Mouse (Mus musculus): ENCODE data around the gene Arhgap24.

Arhgap24 gene

DNA sequence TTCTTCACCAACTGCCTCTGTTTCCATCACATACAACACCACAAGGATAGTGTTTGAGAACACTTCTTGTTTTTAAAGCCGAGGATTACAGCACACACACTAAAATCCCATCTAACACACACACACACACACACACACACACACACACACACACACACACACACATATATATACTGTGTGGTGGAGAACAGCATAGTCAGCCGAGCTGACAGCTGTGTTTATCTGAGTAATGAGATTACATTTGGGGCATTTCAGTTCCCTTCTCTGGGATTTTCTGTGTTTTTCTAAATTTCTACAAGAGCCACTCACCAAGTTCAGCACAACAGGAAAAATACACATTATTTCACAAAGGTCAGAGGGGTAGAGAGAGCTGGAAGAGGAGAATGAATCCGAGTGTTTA, 96.5 kb downstream of the Arhgap24 start:
- no peak for DNase-seq (ENCODE audit: low spot score in 2 of 2)

- no peak for DNase-seq (ENCODE audit: low spot score in 2 of 2)
Measured at GRCm38 (mm10) chr5:102578431-102578830, 97.2 kb downstream of the Arhgap24 start.

GRCm38 (mm10) chr5:102582864-102583410, 101.7 kb downstream of the Arhgap24 start:
- DNase-seq (ENCODE audit: low spot score in 2 of 2) = peak in 1 of 2 experiments; percentile 40

DNA sequence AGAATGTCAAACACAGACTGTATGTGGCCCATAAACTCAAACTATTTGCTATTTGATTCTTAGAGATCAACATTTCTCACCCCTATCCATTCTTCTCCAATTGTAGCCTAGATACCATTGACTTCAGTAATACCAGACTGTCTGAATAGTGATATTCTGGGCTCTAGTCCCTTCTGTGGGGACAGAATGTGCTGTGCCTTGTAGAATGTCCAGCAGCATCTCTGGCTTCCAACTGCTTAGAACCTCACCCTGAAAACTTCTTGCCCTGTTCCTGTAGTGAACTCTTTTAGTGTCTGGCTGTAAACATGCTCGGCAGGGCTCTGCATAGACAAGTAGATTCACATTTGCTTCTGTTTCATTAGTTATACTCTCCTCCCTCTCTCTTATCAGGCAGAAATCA, 110.2 kb downstream of the Arhgap24 start:
- DNase-seq (ENCODE audit: low spot score in 2 of 2) = no peak

GRCm38 (mm10) chr5:102593058-102593457, 111.9 kb downstream of the Arhgap24 start:
- DNase-seq (ENCODE audit: low spot score in 2 of 2) = no peak

- DNase-seq (ENCODE audit: low spot score in 2 of 2) = no peak
Measured at GRCm38 (mm10) chr5:102599102-102599501, 117.9 kb downstream of the Arhgap24 start.

- no peak for DNase-seq (ENCODE audit: low spot score in 2 of 2)
Measured at GRCm38 (mm10) chr5:102613571-102613970, 132.4 kb downstream of the Arhgap24 start.

GRCm38 (mm10) chr5:102614081-102614480, 132.9 kb downstream of the Arhgap24 start:
- peak in 1 of 2 experiments; percentile 11 for DNase-seq (ENCODE audit: low spot score in 2 of 2)

GRCm38 (mm10) chr5:102615249-102615648, 134.1 kb downstream of the Arhgap24 start:
- DNase-seq (ENCODE audit: low spot score in 2 of 2) = no peak

DNA sequence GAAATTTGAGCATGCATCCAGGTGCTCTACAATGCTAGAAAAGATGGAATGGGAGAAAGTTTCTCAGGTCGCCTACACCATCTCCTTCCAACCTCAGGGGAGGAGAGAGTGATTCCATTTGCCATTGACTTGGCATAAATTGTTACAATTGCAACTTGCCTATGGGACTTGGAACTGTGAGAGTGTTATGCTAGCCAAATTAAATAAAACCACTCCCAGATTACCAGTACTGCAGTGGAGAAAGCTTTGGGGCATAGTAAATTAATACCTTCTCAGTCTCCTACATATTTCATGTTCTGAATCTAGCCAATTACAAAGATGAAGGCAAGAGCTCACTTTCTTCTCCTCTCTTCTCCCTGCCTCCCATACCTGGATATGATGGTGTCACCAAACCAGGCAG, 139.8 kb downstream of the Arhgap24 start:
- no peak for DNase-seq (ENCODE audit: low spot score in 2 of 2)

DNA sequence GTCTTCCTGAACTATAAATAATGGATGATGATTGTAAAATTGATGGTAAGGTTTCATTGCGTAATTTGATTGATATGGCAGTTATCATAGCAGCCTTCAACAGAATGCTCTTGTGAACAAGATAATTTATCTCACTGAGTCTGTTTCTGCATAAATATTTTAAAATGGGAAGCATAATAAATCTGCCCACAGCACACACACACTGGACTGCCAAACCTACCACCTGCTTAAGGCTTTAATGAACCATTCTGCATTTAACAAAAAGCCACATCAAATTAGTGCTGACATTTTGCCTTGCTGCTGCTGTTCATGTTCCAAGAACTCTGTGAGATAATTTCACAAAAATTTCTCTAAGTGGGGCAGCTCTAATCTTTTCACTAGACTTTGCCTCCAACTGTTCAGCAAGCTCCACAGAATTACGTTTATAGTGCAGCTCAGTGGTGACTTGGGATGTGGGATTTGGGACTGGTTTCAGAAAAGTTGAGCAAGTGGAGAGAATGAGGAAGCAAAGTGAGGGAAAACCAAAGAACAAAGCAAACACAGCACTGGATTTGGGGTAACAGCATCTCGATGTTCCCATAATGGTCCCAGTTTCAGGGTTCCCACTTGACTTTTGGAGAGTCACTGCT, 142.7 kb downstream of the Arhgap24 start:
- no peak for DNase-seq (ENCODE audit: low spot score in 2 of 2)

- DNase-seq (ENCODE audit: low spot score in 2 of 2) = no peak
Measured at GRCm38 (mm10) chr5:102626671-102627070, 145.5 kb downstream of the Arhgap24 start.

DNA sequence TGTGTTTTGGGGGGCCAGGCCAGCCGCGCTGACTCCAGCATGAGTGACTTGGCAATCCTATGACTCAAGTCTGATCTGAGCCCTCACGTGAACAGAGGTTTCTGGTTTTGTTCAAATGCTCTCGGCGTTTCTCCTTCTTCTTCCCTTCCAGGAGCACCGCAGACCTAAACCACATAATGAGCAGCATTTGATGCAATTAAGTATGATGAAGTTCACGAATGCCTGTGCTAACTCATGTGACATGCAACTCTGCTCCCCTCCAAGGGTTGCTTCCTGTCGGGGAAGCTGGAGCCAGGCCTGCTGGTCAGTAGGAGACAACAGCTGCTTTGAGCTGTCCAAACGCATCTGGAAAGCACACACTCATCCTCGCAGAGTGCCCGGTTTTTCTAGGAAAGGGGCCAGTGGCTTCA, 148.2 kb downstream of the Arhgap24 start:
- DNase-seq (ENCODE audit: low spot score in 2 of 2) = no peak

GRCm38 (mm10) chr5:102635591-102635990, 154.4 kb downstream of the Arhgap24 start:
- no peak for DNase-seq (ENCODE audit: low spot score in 2 of 2)

DNA sequence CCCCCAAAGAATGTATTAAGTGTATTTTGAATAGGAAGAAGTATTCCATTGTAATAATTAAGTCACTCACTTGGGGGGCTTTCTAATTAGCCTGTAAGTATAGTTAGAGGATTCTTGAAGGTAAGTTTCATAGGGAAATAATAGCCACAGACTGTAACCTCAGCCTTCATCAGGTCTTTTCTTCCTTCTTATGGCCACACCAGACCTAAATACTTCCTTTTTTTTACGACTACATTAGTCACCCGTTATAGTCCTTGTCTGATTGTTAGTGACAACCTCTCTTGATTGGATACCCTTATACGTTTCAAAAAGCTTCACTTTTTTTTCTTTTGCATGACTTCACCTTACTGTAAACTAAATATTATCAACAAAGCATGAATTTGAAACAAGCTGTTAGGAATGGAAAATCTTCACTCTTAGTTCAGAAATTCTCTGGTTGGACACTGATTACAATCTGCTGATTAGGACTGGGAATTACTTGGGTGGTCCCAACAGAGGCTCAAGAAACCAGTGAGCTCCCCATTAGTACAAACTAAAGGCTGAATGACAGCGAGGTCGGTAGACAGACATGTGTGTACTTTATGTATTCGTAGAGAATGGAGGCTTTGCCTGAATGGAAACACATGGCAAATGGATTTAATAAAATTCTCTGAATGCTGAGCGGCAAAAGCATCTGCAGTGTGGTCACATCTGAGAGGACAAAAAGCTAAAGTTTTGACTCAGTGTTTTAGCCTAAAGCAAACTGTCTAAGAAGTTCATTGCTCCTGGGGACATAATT, 158.8 kb downstream of the Arhgap24 start:
- no peak for DNase-seq (ENCODE audit: low spot score in 2 of 2)

GRCm38 (mm10) chr5:102643364-102643763, 162.2 kb downstream of the Arhgap24 start:
- DNase-seq (ENCODE audit: low spot score in 2 of 2) = no peak

- no peak for DNase-seq (ENCODE audit: low spot score in 2 of 2)
Measured at GRCm38 (mm10) chr5:102643820-102644219, 162.6 kb downstream of the Arhgap24 start.

DNA sequence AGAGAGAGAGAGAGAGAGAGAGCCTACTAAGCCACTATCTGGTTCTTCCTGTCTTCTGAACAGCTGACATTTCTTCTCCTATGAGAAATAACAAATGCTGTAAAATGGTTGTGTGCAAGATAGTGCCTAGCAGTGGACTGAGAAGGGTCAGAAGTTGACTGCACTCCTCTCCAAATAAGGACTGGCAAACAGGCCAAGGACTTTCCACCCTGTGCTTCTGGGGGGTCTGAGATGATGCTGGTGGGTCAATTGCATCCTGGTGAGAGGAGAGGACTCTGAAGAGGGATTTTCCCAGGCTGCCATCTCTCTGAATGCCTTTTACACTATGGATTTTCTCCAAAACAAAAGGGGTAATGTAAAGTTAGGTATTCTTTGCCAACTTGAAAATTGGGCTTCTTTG, 177.9 kb downstream of the Arhgap24 start:
- no peak for DNase-seq (ENCODE audit: low spot score in 2 of 2)

DNA sequence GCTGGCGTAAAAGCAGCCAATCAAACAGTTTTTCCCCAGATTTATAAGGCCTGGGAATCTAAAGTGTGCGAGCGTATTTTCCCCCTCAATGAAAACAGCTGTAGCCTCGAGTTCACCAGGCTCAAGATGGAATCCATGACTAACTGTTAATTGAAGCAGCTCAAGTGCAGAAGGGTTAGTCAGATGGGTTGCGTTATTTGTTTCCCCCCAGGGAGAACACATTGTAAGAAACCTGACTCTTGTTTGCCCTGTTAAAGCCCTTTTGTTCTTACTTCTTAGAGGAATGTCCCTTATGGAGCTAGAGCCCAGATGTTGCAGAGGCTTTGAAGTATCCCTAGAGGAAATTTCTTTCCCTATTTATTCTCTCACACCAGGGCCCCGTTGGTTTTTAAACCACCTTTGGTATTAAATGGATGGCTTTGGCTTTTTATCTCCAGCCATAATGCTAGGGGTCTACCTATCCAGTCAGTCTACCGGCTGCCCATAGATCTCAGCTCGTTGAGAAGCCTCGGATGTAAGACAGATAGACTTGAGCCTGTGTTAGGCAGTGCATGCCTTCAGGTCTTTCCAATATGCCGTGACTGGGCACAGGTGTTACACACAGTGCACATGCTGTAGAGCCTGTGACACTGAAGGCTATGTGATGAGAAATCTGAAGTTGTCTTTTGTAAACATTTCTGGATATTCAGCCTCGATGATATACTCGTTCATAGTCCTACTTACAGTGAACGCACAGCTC, 184.0 kb downstream of the Arhgap24 start:
- no peak for DNase-seq (ENCODE audit: low spot score in 2 of 2)

DNA sequence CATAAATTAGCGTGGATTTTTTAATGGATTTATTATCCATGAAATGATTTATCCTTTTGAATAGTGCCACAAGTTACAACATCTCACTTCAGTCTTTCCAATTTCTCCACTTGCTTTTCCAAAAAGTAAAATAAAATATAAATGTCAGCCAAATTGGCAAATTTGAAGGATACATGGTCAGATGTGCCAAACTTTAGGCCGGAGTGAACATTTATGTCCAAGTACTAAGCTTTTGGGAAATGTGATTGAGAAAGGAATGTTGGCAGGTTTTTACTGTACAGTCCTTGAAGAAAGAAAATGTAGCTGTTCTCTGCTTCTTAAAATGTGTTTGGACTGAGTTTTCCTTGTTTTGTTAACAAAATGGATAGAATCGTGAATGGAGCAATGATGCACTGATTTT, 185.7 kb downstream of the Arhgap24 start:
- no peak for DNase-seq (ENCODE audit: low spot score in 2 of 2)

- DNase-seq (ENCODE audit: low spot score in 2 of 2) = no peak
Measured at GRCm38 (mm10) chr5:102667754-102668575, 186.8 kb downstream of the Arhgap24 start.

Data from urinary bladder, adult 18-20 months (tissue).